Mouse (Mus musculus) ovary, postnatal 14 days (tissue): Measurements from ENCODE around the gene Rybp.

ENCODE experiments used
- DNase-seq: peaks from one replicate; pipeline ENCODE4 v3.0.0; 2022; ENCODE audit warnings: low spot score

The Rybp gene

GRCm38 (mm10) chr6:100219971-100220370, 67.3 kb downstream of the Rybp start:
- DNase-seq, result no peak

GRCm38 (mm10) chr6:100218541-100219341, 68.5 kb downstream of the Rybp start:
- DNase-seq, result peak; percentile 43

- DNase-seq, result no peak
These were observed 69.8 kb downstream of the Rybp start for GRCm38 (mm10) chr6:100217507-100217906.

- DNase-seq, result no peak
These were observed 70.3 kb downstream of the Rybp start for GRCm38 (mm10) chr6:100216945-100217344.

GRCm38 (mm10) chr6:100215809-100216208, 71.5 kb downstream of the Rybp start:
- no peak for DNase-seq

- no peak for DNase-seq
These were observed 73.0 kb downstream of the Rybp start for GRCm38 (mm10) chr6:100214132-100214913.

GRCm38 (mm10) chr6:100213596-100213995, 73.7 kb downstream of the Rybp start:
- DNase-seq, result no peak

- no peak for DNase-seq
These were observed 74.5 kb downstream of the Rybp start for GRCm38 (mm10) chr6:100212820-100213219.

- DNase-seq, result no peak
These were observed 75.6 kb downstream of the Rybp start for GRCm38 (mm10) chr6:100211646-100212045.

- DNase-seq, result no peak
These were observed 76.8 kb downstream of the Rybp start for GRCm38 (mm10) chr6:100210517-100210916.

- DNase-seq, result no peak
These were observed 80.5 kb downstream of the Rybp start for GRCm38 (mm10) chr6:100206741-100207275.

GRCm38 (mm10) chr6:100206261-100206660, 81.0 kb downstream of the Rybp start:
- no peak for DNase-seq

GRCm38 (mm10) chr6:100204436-100204835, 82.8 kb downstream of the Rybp start:
- DNase-seq, result peak; percentile 37

GRCm38 (mm10) chr6:100203492-100203891, 83.8 kb downstream of the Rybp start:
- no peak for DNase-seq

- DNase-seq, result no peak
These were observed 85.2 kb downstream of the Rybp start for GRCm38 (mm10) chr6:100202091-100202490.

GRCm38 (mm10) chr6:100197102-100197501, 90.2 kb downstream of the Rybp start:
- DNase-seq, result no peak

GRCm38 (mm10) chr6:100195870-100196409, 91.3 kb downstream of the Rybp start:
- DNase-seq, result peak; percentile 37

- no peak for DNase-seq
These were observed 92.2 kb downstream of the Rybp start for GRCm38 (mm10) chr6:100195091-100195490.

GRCm38 (mm10) chr6:100193760-100194159, 93.5 kb downstream of the Rybp start:
- DNase-seq, result no peak

GRCm38 (mm10) chr6:100192691-100193229, 94.5 kb downstream of the Rybp start:
- no peak for DNase-seq

GRCm38 (mm10) chr6:100190803-100191559, 96.3 kb downstream of the Rybp start:
- no peak for DNase-seq

- no peak for DNase-seq
These were observed 97.0 kb downstream of the Rybp start for GRCm38 (mm10) chr6:100190310-100190709.
